Mouse (Mus musculus) skeletal muscle tissue, adult 2 months (tissue): ENCODE results near the gene Gdpd3.

Experiments used
- DNase-seq: peaks from one replicate; pipeline ENCODE4 v3.0.0-alpha.2; 2012; ENCODE audit warnings: low read depth, low spot score

The Gdpd3 gene

GRCm38 (mm10) chr7:126786142-126786541 is 20.0 kb downstream of the Gdpd3 start:
- no peak for DNase-seq

DNA sequence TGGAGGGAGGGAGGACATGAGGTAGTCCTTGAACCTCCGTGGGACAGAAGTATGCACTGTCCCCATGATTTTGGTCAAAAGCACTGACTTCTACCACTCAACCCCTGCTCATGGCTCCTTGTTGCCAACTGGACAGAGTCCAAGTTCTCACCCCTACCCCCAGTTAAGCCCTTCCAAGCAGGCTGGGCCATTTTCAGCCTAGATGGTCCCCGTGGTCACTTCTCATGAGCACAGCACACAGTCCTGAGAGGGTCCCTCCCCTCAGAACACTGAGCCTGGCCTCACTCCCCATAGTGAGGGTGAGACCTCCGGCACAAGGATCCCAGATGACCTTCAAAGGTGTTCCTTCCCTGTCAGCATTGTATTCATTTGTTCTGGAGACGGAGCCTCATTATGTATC is 23.0 kb downstream of the Gdpd3 start:
- DNase-seq, result no peak

DNA sequence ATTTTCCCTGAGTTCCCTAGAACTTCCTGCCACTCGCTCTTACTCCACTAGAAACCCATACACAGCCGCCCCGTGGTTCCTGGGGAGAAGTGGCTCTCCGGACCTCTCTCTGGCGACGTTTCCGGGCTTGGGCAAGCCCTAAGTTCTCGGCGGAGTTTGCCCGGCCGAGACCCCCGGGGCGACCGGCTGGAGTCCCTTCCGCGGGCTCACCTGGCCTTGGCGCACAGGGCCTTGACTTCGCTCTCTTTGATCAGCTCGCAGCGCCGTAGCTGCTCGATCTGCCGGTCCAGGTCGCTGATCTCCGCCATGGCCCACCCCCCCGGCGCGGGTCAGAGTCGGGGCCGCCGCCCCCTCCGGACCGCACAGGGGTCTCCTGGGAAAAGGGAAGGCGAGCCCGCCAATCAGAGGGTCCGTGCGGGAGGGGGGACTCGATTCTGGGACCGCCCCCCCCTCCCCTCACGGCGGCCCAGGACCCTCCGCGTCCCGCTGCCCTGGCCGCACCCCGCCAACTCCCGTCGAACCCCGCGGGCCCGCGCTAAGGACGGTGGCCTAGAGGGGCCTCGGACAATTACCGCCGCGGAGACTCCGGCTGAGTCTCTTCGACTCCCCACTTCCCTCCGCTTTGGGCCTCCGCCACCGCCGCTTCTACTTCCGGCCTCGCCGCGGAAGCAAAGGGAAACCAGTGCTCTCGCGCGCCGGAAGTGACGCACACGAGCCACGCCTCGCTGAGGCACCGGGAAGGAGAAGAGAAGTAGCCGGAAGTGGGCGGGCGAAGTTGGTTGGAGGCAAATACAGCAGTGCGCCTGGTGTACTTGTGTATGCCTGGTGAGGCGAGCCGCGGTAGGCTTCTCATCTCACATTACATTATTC is 26.0 kb downstream of the Gdpd3 start, which contains the start of gene Ppp4c:
Gene Ppp4c (minus strand): TSS at position 646 of the 870 bp plus-strand sequence.
- DNase-seq, result peak; percentile 97

DNA sequence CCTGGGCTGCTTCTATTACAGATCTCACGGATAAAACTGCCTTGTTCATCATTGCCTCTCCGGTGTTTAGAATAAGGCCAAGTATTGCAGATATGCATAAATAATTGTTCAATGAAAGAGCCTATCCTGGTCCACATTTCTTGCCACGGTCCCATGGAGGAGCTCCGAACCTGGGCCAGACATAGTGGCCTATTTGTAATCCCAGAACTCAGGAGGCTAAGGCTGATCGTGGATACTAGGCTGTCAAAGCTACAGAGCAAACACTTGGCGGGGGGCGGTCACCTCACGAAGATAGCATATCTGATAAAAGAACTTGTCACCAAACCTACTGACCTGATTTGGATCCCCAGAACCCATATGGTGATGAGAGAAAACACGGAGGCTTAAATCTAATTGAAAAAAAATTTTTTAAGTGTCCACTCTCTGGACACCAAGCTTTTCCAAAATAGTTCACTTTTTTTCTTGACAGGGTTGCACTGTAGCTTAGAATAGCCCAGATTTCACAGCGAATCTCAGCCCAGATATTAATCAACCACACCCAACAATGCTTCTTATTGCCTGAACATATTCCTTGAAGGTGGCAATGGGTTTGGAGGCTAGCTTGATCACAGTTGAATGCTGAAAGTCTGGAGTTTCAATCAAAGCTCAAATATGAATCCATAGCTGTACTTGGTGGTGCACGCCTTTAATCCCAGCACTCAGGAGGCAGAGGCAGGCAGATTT is 26.7 kb downstream of the Gdpd3 start:
- no peak for DNase-seq

- DNase-seq, result no peak
These were observed 27.5 kb downstream of the Gdpd3 start for GRCm38 (mm10) chr7:126793456-126794270.

GRCm38 (mm10) chr7:126794271-126794605 is 28.1 kb downstream of the Gdpd3 start:
- no peak for DNase-seq

- no peak for DNase-seq
These were observed 29.5 kb downstream of the Gdpd3 start for GRCm38 (mm10) chr7:126795387-126796317.

- no peak for DNase-seq
These were observed 30.3 kb downstream of the Gdpd3 start for GRCm38 (mm10) chr7:126796350-126796932.

DNA sequence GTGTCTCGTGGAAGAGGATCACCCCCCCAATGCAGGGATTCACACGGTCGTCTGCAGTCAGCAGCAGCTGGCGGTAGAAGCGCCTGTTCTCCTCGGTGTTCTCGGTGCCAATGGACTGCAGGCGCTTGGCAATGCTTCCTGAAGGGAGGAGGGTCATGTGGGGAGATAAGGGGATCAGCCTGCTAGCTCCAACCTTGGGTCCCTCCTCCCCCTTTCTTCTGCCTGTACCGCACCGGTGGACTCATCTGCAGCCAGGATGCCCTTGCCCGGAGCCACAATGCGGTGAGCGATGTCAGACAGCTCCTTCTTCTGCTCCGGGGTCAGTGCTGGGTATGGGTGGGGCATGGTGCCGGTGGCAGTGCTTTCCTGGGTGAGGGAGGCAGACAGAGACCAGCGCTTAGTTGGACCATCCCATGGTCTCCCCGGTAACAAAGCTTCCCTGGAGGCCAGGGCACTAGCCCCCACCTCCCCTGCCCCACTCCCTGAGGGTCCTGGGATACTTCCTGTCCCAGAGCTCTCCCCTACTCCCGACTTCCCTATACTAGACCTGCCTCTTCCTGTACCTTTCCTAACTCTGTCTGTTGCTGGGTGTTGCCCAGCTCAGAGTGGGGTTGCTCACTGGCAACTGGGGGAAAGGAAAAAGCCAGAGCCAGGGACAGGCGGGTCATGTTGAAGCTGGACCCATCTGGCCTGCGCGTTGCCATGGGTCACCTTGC is 31.4 kb downstream of the Gdpd3 start, which contains the start of gene Fam57b:
Gene Fam57b (plus strand): TSS at position 258 of the 716 bp plus-strand sequence.
- DNase-seq, result no peak

DNA sequence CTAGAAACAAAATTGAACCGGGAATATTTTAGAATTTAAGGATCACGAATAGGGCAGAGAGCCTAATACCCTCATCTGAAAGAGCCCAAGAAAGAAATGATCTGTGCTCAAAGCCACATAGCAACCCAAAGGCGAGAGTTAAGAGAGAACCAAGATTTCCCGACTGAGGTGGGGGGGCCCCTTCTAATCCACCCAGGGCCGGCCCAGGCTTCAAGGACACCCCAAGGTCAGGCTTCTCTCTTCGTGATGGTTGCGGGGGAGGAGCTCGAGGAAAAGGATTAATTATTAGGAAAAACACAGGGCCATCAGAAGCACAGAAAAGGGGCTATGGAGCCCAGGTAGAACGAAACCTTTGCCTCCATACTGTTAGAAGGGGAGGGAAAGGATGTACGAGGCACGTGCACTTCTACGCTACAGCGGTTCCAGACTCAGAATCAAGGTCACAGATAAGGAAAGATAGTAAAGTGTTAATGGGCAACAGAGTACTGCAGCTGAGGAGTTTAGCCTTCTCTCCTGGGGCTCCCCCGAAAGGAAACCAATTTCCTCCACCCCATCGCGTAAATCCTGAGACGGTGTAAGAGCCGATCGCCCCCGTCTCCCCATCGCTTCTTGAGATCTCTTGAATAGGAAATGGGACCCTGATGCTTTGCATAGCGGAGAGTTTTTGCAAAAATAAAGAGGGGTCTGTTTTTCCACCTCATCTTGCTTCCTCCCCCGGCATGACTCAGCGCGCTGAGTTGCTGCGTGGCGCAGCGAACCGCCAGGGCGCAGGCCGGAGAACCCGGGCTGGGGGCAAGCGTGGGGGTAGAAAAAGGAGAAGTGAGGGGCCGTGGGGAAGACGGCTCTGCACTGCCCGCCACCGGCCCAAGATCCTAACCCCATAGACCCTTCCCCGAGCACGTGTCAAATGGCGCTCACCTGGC is 32.3 kb downstream of the Gdpd3 start:
- DNase-seq, result no peak

DNA sequence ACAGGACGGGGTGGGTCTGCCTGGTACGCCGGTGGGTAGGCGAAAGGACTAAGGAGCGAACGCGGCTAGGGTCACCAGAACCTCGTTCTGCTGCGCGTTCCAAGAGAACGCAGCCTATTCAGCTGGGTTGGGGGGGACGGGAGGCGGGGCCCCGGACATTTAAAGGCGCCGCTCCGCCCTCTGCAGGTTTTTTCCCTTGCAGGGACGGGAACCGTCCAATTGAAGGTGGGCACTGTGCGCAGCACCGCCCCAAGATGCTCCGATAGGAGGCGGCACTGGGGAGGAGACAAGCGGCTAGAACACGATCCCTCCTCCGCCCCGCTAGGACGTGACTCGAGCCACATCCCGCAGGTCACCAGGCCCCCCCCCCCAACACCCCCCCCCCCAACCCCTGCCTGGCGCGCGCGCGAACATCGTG is 32.9 kb downstream of the Gdpd3 start:
- peak; percentile 98 for DNase-seq

DNA sequence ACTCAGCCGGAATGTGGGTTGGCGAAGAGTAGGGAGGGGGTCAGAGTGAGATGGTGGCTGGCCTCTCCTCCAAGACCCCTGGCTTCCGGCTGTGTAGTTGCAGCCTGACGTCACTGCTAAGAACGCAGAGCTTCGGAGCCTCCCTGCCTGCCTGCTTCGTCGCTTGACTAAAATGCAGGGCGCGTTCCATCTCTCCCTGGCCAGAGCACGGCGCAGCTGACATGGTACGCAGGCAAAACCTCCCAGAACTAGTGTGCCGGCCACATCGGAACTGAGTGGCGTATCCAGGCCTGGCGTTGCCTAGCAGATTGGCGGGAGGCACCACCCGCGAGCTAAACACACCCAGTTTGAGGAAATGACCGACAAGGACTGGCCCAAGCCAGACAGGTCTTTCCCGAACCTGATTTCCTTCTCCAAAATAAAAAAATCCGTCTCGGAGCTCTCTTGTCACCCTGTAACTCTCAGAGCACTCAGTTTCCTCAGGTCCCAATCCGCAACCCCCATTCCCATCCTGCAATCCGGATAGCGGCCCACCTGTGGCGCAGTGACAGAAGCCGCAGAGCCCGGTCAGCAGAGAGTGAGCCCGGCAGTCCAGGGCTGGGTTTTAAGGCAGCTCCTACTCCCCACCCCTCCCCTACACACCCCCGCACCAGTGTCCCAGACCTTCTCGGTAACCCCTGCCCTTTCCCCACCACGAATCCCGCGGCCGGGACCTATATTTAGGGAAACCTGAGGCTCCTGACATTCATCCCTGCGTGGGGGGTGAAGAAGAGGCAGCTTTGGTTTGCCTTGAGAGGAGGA is 33.5 kb downstream of the Gdpd3 start:
- peak; percentile 96 for DNase-seq

DNA sequence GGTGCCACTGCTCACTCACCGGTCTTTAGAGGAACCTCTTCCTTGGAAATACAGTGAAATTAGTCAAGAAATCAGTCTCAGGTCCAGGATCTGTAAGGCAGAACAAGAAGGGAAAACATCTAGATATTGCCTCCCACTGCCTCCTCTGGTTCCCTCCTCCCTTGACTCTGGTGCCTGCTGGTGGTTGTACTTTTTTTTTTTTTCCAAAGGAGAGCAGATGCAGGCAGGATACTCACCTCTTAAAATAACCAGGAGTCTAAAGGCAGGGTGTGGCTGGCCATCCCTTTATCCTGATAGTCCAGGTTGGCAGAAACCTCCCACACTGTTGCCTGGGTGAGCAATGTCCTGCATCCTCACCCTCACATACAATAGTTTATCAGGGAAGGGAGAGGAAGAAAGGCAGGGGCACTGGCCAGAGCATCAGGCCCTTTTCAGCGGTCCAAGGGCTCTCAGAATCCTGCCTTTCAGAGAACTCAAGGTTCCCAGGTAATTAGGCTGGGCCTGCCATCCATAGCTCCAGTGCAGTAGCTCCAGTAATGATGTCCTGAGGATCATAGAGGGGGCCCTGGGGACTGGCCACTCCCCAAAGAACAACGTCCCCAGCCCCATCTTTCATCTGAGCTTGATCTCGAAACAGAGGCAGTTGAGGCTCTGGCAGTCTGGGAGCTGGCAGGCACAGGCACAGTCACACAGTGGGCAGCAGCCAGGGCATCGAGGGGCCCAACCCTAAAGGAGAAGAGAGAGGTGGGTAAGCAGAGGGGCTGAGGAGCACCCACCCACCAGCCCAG is 34.3 kb downstream of the Gdpd3 start:
- no peak for DNase-seq

GRCm38 (mm10) chr7:126801057-126801422 is 34.9 kb downstream of the Gdpd3 start:
- DNase-seq, result no peak

GRCm38 (mm10) chr7:126802134-126802889 is 36.2 kb downstream of the Gdpd3 start:
- DNase-seq, result peak; percentile 91

DNA sequence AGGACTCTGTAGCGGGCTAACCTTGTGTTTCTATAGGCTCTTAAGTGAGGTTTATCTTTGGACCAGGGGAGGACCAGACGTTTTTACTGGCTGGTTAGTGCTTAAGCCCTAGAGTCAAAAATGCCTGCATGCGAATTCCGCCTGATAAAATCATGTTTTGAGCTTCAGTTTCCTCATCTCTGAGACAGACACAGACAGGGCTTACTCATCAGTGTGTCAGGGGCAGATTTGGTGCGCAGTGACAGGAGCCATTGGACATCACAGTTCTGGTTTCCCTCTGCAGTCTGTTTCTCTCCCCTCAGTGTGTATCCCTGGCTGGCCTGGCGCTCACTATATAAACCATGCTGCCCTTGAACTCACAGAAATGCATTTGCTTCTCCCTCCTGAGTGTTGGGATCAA is 37.0 kb downstream of the Gdpd3 start:
- DNase-seq, result no peak
